Mouse (Mus musculus): ENCODE results near the gene Pdcd2.

DNA sequence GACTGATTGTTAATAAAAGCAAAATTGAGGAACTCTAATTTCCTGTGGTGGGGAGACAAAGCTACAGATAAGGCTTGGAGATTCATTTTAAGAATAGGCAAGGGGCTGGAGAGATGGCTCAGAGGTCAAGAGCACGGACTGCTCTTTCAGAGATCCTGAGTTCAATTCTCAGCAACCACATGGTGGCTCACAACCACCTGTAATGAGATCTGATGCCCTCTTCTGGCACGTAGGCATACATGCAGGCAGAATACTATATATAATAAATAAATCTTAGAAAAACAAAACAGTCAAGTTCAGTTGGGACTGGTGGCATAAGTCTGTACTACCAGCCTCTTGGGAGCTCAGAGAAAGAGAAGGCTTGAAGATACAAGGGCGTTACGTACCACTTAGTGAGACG is 39.8 kb upstream of the Pdcd2 start:
- TF ChIP-seq CTCF (IDR thresholded peaks at IDR 0.05; ENCODE audit: control insufficient read depth, insufficient read depth, insufficient replicate concordance, low read depth, low read length) (no peak), POLR2A (IDR thresholded peaks at IDR 0.05; ENCODE audit: control insufficient read depth, low read depth, low read length) (no peak)
